ENCODE assay signal across 25 mouse cellular contexts in the genomic region with DNA sequence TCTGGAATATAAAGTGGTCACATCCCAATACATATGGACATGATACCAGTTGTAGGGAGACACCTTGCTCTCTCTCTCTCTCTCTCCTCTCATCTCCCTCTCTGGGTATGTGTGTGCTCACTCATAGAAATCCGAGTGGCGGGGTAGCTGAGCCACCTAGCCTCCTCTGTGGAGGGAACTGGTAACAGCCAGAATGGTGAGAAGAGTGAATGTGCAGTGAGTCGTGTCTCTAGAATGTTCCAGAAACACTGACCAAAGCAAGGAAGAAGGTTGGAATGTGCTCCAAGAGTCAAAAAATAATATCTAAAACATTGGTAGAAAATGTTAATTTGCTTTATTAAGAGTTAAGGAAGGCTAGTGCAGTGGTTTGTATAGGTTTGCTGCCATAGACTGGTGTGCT.
"Had no signal": no experiment of that assay in that cellular context is flagged by ENCODE, and none has a peak within 500 bp of the region (broad histone marks: within the 10 kb centered on the region; RNA-seq: fewer than 3 reads in every experiment).

No protein-coding gene starts in this region.

- H3K4me3 ChIP-seq: embryonic facial prominence, embryonic 10.5 days; embryonic facial prominence, embryonic 12.5 days; embryonic facial prominence, embryonic 13.5 days; embryonic facial prominence, embryonic 15.5 days; erythroblast, embryonic 14.5 days; forebrain, embryonic 10.5 days; forebrain, embryonic 12.5 days; forebrain, embryonic 13.5 days; forebrain, embryonic 15.5 days; gastrocnemius, adult 2 months; heart, adult 2 months; heart, embryonic 10.5 days had no signal

- H3K27ac ChIP-seq: embryonic facial prominence, embryonic 10.5 days; embryonic facial prominence, embryonic 12.5 days; embryonic facial prominence, embryonic 13.5 days; embryonic facial prominence, embryonic 15.5 days; forebrain, embryonic 10.5 days; forebrain, embryonic 12.5 days; forebrain, embryonic 13.5 days; forebrain, embryonic 15.5 days; gastrocnemius, adult 2 months; heart, adult 2 months; heart, embryonic 10.5 days had no signal

- DNase-seq: cerebellum, adult 9-11 months; cerebellum, postnatal 10 days; cerebellum, postnatal 14 days; cerebellum, postnatal 25 days; cerebellum, postnatal 36 days; embryo, embryonic 11 days; forebrain, postnatal 0 days; gastrocnemius, adult 2 months; gastrocnemius, postnatal 10 days; gastrocnemius, postnatal 14 days; gastrocnemius, postnatal 25 days; gastrocnemius, postnatal 36 days; heart, adult 11 months; heart, adult 18-20 months; heart, adult 2 months had no signal
